Mouse (Mus musculus): ENCODE measurements at regions not wholly inside any gene's neighbourhood (a gene's known extent, or its start where the extent isn't known, plus 50 kb on each side); places are given as distances from the start of the nearest gene placed in this dataset.

- peak; percentile 59 for DNase-seq (ENCODE audit: low read depth, low spot score)
Observed at GRCm38 (mm10) chr14:78225677-78226076, 82.2 kb downstream of the Tnfsf11 start.

DNA sequence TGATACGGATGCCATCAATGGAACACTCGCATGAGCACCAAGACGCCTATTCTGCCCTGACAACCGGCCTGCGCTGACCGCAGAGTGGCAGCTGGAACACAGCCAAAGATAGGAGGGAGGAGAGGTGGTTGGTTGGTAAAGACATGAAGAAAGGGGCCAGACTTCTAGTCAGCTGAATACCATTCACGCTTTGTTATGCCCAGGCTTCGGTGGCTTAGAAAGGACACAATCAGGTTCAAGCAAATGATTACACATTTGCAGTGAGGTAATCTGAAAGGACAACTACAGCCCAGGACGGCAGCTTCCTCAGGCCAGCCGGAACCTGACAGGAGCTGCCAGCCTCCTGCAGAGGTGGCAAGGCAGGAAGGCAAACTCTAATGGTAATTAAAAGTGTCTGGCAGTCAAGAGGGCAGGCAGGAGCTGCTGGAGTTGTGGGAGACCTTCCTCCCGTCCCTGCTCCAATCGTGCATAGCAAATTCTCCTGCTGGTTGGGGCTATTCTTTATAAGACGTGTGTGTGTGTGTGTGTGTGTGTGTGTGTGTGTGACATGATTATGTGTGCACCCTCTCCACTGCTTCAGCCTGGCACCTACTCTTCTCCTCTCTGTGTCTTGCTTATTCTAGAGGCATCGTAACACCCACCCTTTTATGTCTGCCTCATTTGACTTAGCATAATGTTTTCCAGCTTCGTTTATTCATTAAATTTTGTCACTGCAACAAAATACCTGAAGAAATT is 91.4 kb downstream of the Tnfsf11 start:
- DNase-seq (ENCODE audit: low read depth, low spot score), result no peak

DNA sequence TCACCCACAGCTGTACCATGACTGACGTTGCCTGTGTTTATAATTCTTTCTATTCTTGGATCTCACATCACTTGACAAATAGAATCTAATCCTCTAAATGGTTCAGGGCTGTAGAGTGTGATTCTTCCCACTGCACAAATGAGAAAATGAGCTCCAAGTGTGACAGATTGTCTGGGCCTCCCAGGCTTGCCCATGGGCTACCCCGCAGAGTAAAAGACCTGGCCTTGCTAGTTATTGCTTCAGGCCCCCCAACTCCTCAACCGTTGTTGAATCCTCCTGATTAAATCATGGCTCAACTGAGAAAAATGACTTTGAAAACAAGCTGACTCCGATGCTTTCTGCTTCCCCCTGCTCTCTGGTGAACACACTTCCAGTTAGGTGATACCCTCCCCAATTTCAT is 92.4 kb downstream of the Tnfsf11 start:
- DNase-seq (ENCODE audit: low read depth, low spot score), result no peak

GRCm38 (mm10) chr14:78204566-78204863 is 103.3 kb downstream of the Tnfsf11 start:
- DNase-seq (ENCODE audit: low read depth, low spot score), result no peak

GRCm38 (mm10) chr14:78203726-78204565 is 103.9 kb downstream of the Tnfsf11 start:
- peak; percentile 84 for DNase-seq (ENCODE audit: low read depth, low spot score)

DNA sequence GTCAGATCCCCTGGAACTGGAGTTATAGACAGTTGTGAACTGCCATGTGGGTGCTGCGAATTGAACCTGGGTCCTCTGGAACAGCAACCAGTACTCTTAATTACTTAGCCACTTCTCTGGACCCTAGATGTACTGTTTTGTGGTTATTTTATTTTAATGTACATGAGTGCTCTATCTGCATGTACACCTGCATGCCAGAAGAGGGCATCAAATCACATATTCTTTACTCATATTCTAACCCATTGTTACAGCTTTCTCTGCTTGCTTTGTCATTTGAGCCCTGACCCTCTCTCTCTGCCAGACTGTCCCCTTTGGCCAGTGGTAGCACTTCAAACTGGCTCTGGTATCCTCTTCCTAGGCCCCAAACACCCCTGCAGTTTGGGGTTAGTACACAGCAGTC is 105.1 kb downstream of the Tnfsf11 start:
- DNase-seq (ENCODE audit: low read depth, low spot score), result no peak

- DNase-seq (ENCODE audit: low read depth, low spot score), result peak; percentile 59
Observed at GRCm38 (mm10) chr14:78197483-78197882, 108.7 kb upstream of the Fam216b start.

DNA sequence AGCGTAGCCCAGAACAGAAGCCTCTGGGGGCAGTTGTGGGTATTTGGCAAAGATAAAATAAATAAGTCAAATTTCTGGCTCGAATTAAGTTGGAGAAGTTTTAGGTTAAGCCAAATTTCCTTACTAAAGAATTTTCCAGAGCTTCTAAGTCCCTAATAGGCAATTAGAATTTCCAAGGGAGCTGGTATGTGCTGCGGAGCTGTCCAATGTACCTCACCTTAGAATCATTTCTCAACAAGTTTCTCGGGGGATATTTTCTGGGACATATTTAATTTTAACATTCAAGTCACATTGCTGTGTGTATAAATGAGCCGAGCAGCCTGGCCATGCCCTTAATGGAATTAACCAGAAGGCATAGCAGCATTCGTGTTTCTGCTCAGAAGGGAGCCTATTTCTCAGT is 90.8 kb upstream of the Fam216b start:
- no peak for DNase-seq (ENCODE audit: low read depth, low spot score)

GRCm38 (mm10) chr14:78173451-78173850 is 84.6 kb upstream of the Fam216b start:
- DNase-seq (ENCODE audit: low read depth, low spot score), result no peak

GRCm38 (mm10) chr14:78172956-78173355 is 84.1 kb upstream of the Fam216b start:
- no peak for DNase-seq (ENCODE audit: low read depth, low spot score)

DNA sequence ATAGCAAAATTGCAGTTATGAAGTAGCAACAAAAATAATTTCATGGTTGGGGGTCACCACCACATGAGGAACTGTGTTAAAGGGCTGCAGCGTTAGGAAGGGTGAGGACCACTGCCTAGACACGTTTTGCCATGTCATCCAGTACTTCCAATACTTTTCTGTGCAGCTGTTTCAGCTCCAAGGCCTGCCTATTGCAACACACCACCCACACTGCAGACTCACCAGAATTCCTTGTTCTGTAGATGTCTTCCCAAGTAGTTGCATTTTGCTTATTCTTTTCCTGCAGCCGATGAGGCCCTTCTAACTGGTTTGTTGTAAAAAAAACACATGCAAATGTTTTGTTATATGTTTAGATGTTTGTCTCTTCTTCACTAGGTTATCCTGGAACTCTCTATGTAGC is 72.0 kb upstream of the Fam216b start:
- peak; percentile 48 for DNase-seq (ENCODE audit: low read depth, low spot score)

GRCm38 (mm10) chr14:78159567-78159966 is 70.8 kb upstream of the Fam216b start:
- DNase-seq (ENCODE audit: low read depth, low spot score), result no peak

- DNase-seq (ENCODE audit: low read depth, low spot score), result peak; percentile 50
Observed at GRCm38 (mm10) chr14:78157660-78158059, 68.9 kb upstream of the Fam216b start.

- no peak for DNase-seq (ENCODE audit: low read depth, low spot score)
Observed at GRCm38 (mm10) chr14:78148851-78149250, 60.0 kb upstream of the Fam216b start.

- DNase-seq (ENCODE audit: low read depth, low spot score), result no peak
Observed at GRCm38 (mm10) chr14:78143751-78144150, 54.9 kb upstream of the Fam216b start.
